Mouse (Mus musculus): ENCODE results near the gene Troap. TPM values are rescaled to one million over a fixed set of nuclear protein-coding genes. Genes with fewer than 3 reads are reported as not detected.

Gene Troap
- polyA plus RNA-seq, 1 experiment: 5.9 TPM

- DNase-seq (ENCODE audit: low read depth in 1 of 2, low spot score in 2 of 2): no peak
- no peaks in the 10 kb centered on the region for H3K27me3 ChIP-seq (ENCODE audit: control insufficient read depth, insufficient read depth, low read length)
- no peak overlapping the region for H3K4me3 ChIP-seq (ENCODE audit: extremely low read depth, insufficient read depth, insufficient read length)
- no peaks in the 10 kb centered on the region for H3K4me1 ChIP-seq (ENCODE audit: control insufficient read depth, insufficient read depth, insufficient read length)
- TF ChIP-seq POLR2A (IDR thresholded peaks at IDR 0.05; ENCODE audit: low read depth, low read length): no peak
- no peak for TF ChIP-seq CTCF (IDR thresholded peaks at IDR 0.05; ENCODE audit: extremely low read depth, insufficient read depth, insufficient read length, insufficient replicate concordance)
- H3K36me3 ChIP-seq (ENCODE audit: control insufficient read depth, insufficient read depth, low read length): no peaks in the 10 kb centered on the region
- 91% methylated on average over 3 of the region's 3 CpGs for WGBS
- H3K27ac ChIP-seq (ENCODE audit: insufficient read depth, low read length): no peak overlapping the region
Measured at GRCm38 (mm10) chr15:99111139-99111538, 36.8 kb downstream of the Troap start.

- H3K27me3 ChIP-seq (ENCODE audit: control insufficient read depth, insufficient read depth, low read length): no peaks in the 10 kb centered on the region
- no peaks in the 10 kb centered on the region for H3K4me1 ChIP-seq (ENCODE audit: control insufficient read depth, insufficient read depth, insufficient read length)
- DNase-seq (ENCODE audit: low read depth in 1 of 2, low spot score in 2 of 2): no peak
- no peak overlapping the region for H3K4me3 ChIP-seq (ENCODE audit: extremely low read depth, insufficient read depth, insufficient read length)
- H3K36me3 ChIP-seq (ENCODE audit: control insufficient read depth, insufficient read depth, low read length): no peaks in the 10 kb centered on the region
- 73% methylated on average over 4 of the region's 4 CpGs for WGBS
- no peak overlapping the region for H3K27ac ChIP-seq (ENCODE audit: insufficient read depth, low read length)
- no peak for TF ChIP-seq CTCF (IDR thresholded peaks at IDR 0.05; ENCODE audit: extremely low read depth, insufficient read depth, insufficient read length, insufficient replicate concordance)
Measured at GRCm38 (mm10) chr15:99111809-99112208, 37.4 kb downstream of the Troap start.

GRCm38 (mm10) chr15:99112843-99113395, 38.5 kb downstream of the Troap start:
- no peaks in the 10 kb centered on the region for H3K4me1 ChIP-seq (ENCODE audit: control insufficient read depth, insufficient read depth, insufficient read length)
- TF ChIP-seq CTCF (IDR thresholded peaks at IDR 0.05; ENCODE audit: extremely low read depth, insufficient read depth, insufficient read length, insufficient replicate concordance) (no peak), POLR2A (IDR thresholded peaks at IDR 0.05; ENCODE audit: low read depth, low read length) (no peak)
- no peak overlapping the region for H3K27ac ChIP-seq (ENCODE audit: insufficient read depth, low read length)
- H3K4me3 ChIP-seq (ENCODE audit: extremely low read depth, insufficient read depth, insufficient read length): no peak overlapping the region
- no peak for DNase-seq (ENCODE audit: low read depth in 1 of 2, low spot score in 2 of 2)
- 73% methylated on average over 11 of the region's 11 CpGs for WGBS
- no peaks in the 10 kb centered on the region for H3K27me3 ChIP-seq (ENCODE audit: control insufficient read depth, insufficient read depth, low read length)
- H3K36me3 ChIP-seq (ENCODE audit: control insufficient read depth, insufficient read depth, low read length): no peaks in the 10 kb centered on the region

- no peak overlapping the region for H3K27ac ChIP-seq (ENCODE audit: insufficient read depth, low read length)
- H3K4me1 ChIP-seq (ENCODE audit: control insufficient read depth, insufficient read depth, insufficient read length): no peaks in the 10 kb centered on the region
- H3K36me3 ChIP-seq (ENCODE audit: control insufficient read depth, insufficient read depth, low read length): no peaks in the 10 kb centered on the region
- TF ChIP-seq POLR2A (IDR thresholded peaks at IDR 0.05; ENCODE audit: low read depth, low read length): no peak
- no peak for TF ChIP-seq CTCF (IDR thresholded peaks at IDR 0.05; ENCODE audit: extremely low read depth, insufficient read depth, insufficient read length, insufficient replicate concordance)
- H3K27me3 ChIP-seq (ENCODE audit: control insufficient read depth, insufficient read depth, low read length): no peaks in the 10 kb centered on the region
- H3K4me3 ChIP-seq (ENCODE audit: extremely low read depth, insufficient read depth, insufficient read length): no peak overlapping the region
- 10% methylated on average over 9 of the region's 9 CpGs for WGBS
- no peak for DNase-seq (ENCODE audit: low read depth in 1 of 2, low spot score in 2 of 2)
Measured at GRCm38 (mm10) chr15:99113396-99113975, 39.1 kb downstream of the Troap start.

GRCm38 (mm10) chr15:99114312-99115064, 40.1 kb downstream of the Troap start:
- no peaks in the 10 kb centered on the region for H3K27me3 ChIP-seq (ENCODE audit: control insufficient read depth, insufficient read depth, low read length)
- TF ChIP-seq POLR2A (IDR thresholded peaks at IDR 0.05; ENCODE audit: low read depth, low read length) (no peak), CTCF (IDR thresholded peaks at IDR 0.05; ENCODE audit: extremely low read depth, insufficient read depth, insufficient read length, insufficient replicate concordance) (no peak)
- no peak overlapping the region for H3K4me3 ChIP-seq (ENCODE audit: extremely low read depth, insufficient read depth, insufficient read length)
- no peak overlapping the region for H3K27ac ChIP-seq (ENCODE audit: insufficient read depth, low read length)
- no peaks in the 10 kb centered on the region for H3K4me1 ChIP-seq (ENCODE audit: control insufficient read depth, insufficient read depth, insufficient read length)
- no peak for DNase-seq (ENCODE audit: low read depth in 1 of 2, low spot score in 2 of 2)
- no peaks in the 10 kb centered on the region for H3K36me3 ChIP-seq (ENCODE audit: control insufficient read depth, insufficient read depth, low read length)
- WGBS: 81% methylated on average over 14 of the region's 14 CpGs

DNA sequence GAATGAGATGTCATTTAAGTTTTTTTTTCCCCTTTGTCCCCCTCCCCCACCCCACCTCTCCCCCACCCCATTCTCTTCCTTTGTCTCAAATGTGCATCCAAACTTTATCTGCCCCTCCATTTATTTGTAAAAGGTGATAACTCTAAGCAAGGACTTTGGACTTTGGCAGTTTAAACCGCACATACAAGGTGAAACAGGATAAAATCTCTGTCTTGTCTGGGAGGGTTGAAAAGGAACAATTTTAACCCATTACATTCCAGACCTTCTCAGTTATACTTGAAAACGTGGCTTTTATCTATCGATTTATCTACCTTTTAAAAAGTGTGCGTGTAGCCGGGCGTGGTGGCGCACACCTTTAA, 40.7 kb downstream of the Troap start:
- WGBS: 90% methylated on average over 7 of the region's 7 CpGs

GRCm38 (mm10) chr15:99116539-99116938, 42.2 kb downstream of the Troap start:
- no peak overlapping the region for H3K4me3 ChIP-seq (ENCODE audit: extremely low read depth, insufficient read depth, insufficient read length)
- TF ChIP-seq CTCF (IDR thresholded peaks at IDR 0.05; ENCODE audit: extremely low read depth, insufficient read depth, insufficient read length, insufficient replicate concordance) (no peak), POLR2A (IDR thresholded peaks at IDR 0.05; ENCODE audit: low read depth, low read length) (no peak)
- no peaks in the 10 kb centered on the region for H3K4me1 ChIP-seq (ENCODE audit: control insufficient read depth, insufficient read depth, insufficient read length)
- no peak for DNase-seq (ENCODE audit: low read depth in 1 of 2, low spot score in 2 of 2)
- H3K27me3 ChIP-seq (ENCODE audit: control insufficient read depth, insufficient read depth, low read length): no peaks in the 10 kb centered on the region; the same call in 1 of the 2 replicates
- WGBS: 48% methylated on average over 11 of the region's 11 CpGs
- H3K36me3 ChIP-seq (ENCODE audit: control insufficient read depth, insufficient read depth, low read length): no peaks in the 10 kb centered on the region
- no peak overlapping the region for H3K27ac ChIP-seq (ENCODE audit: insufficient read depth, low read length)

More for the DNA sequence above, 40.7 kb downstream of the Troap start:
- Histone ChIP-seq H3K27ac (ENCODE audit: insufficient read depth, low read length) (no peak overlapping the region), H3K4me1 (ENCODE audit: control insufficient read depth, insufficient read depth, insufficient read length) (no peaks in the 10 kb centered on the region), H3K4me3 (ENCODE audit: extremely low read depth, insufficient read depth, insufficient read length) (no peak overlapping the region), H3K27me3 (ENCODE audit: control insufficient read depth, insufficient read depth, low read length) (no peaks in the 10 kb centered on the region), H3K36me3 (ENCODE audit: control insufficient read depth, insufficient read depth, low read length) (no peaks in the 10 kb centered on the region)
- no peak for DNase-seq (ENCODE audit: low read depth in 1 of 2, low spot score in 2 of 2)
- TF ChIP-seq CTCF (IDR thresholded peaks at IDR 0.05; ENCODE audit: extremely low read depth, insufficient read depth, insufficient read length, insufficient replicate concordance): no peak
- TF ChIP-seq POLR2A (IDR thresholded peaks at IDR 0.05; ENCODE audit: low read depth, low read length): no peak

All from spleen, adult 2 months (tissue).